Mouse (Mus musculus) MEL (cell line): Measurements from ENCODE around the gene Myo9b. TPM values are rescaled to one million over a fixed set of nuclear protein-coding genes. Genes with fewer than 3 reads are reported as not detected.

ENCODE experiments used
- DNase-seq: peaks from one replicate; pipeline ENCODE4 v3.0.0; 2011; ENCODE audit warnings: low read depth, low spot score
- H3K27ac ChIP-seq: 2 replicates; pipeline ENCODE4 v1.5.1; 2012; ENCODE audit warnings: low read depth, mild to moderate bottlenecking, control low read depth, low read length, moderate library complexity; ENCODE audit not compliant: control insufficient read depth
- H3K27me3 ChIP-seq, 2 experiments: fragments of 150-350 bp in 1 of 2; sonication (generic) in 1 of 2; 2 replicates each; pipeline ENCODE4 v1.6.1; 2012; ENCODE audit warnings: low read length in 2 of 2, mild to moderate bottlenecking in 2 of 2, improper control_type of control experiment in 1 of 2, moderate library complexity in 1 of 2; ENCODE audit not compliant: insufficient read depth in 2 of 2, control insufficient read depth in 1 of 2
- H3K36me3 ChIP-seq, 2 experiments: 2 replicates each; pipeline ENCODE4 v1.6.1; 2012 to 2014; ENCODE audit warnings: low read length in 2 of 2, improper control_type of control experiment in 1 of 2, inconsistent platforms in 1 of 2, mild to moderate bottlenecking in 1 of 2; ENCODE audit not compliant: insufficient read depth in 2 of 2, control insufficient read depth in 1 of 2
- H3K4me1 ChIP-seq, 2 experiments: fragments of 150-350 bp in 1 of 2; sonication (generic) in 1 of 2; 2 replicates each; pipeline ENCODE4 v1.6.1; 2012; ENCODE audit warnings: low read length in 2 of 2, improper control_type of control experiment in 1 of 2, mild to moderate bottlenecking in 1 of 2; ENCODE audit not compliant: insufficient read depth in 2 of 2, control insufficient read depth in 1 of 2
- H3K4me3 ChIP-seq, 2 experiments: fragments of 150-350 bp in 1 of 2; sonication (generic) in 1 of 2; 2 replicates each; pipeline ENCODE4 v1.5.1; 2012; ENCODE audit warnings: low read depth in 2 of 2, low read length in 2 of 2, mild to moderate bottlenecking in 2 of 2, moderate library complexity in 2 of 2, control low read depth in 1 of 2, improper control_type of control experiment in 1 of 2; ENCODE audit not compliant: control insufficient read depth in 1 of 2, insufficient read depth in 1 of 2
- H3K79me2 ChIP-seq: 2 replicates; pipeline ENCODE4 v1.6.1; 2012; ENCODE audit warnings: mild to moderate bottlenecking, low read length, moderate library complexity; ENCODE audit not compliant: control insufficient read depth, poor library complexity, insufficient read depth
- H3K9ac ChIP-seq: 2 replicates; pipeline ENCODE4 v1.6.1; 2012; ENCODE audit warnings: low read depth, mild to moderate bottlenecking, control low read depth, low read length, moderate library complexity; ENCODE audit not compliant: control insufficient read depth, poor library complexity, severe bottlenecking
- H3K9me3 ChIP-seq: fragments of 150-350 bp; sonication (generic); replicated peaks from 2 replicates; pipeline ENCODE4 v1.6.1; 2012; ENCODE audit warnings: mild to moderate bottlenecking, low read length, improper control_type of control experiment, moderate library complexity; ENCODE audit not compliant: insufficient read depth
- BHLHE40 ChIP-seq: IDR thresholded peaks from 2 replicates; pipeline ENCODE4 v1.6.1; 2012; ENCODE audit warnings: low read depth, mild to moderate bottlenecking, inconsistent platforms, low read length, improper control_type of control experiment, borderline replicate concordance
- CHD2 ChIP-seq: IDR thresholded peaks from 2 replicates; pipeline ENCODE4 v1.6.1; 2011; ENCODE audit warnings: low read length, improper control_type of control experiment
- E2F4 ChIP-seq: IDR thresholded peaks from 2 replicates; pipeline ENCODE4 v1.6.1; 2011; ENCODE audit warnings: low read depth, low read length, improper control_type of control experiment, borderline replicate concordance
- ELF1 ChIP-seq: IDR thresholded peaks from 2 replicates; pipeline ENCODE4 v1.6.1; 2014; ENCODE audit warnings: low read depth, mild to moderate bottlenecking, inconsistent platforms, low read length, improper control_type of control experiment, moderate library complexity
- GATA1 ChIP-seq: IDR thresholded peaks from 2 replicates; pipeline ENCODE4 v1.6.1; 2011; ENCODE audit warnings: low read depth, low read length, improper control_type of control experiment
- HCFC1 ChIP-seq: IDR thresholded peaks from 2 replicates; pipeline ENCODE4 v1.6.1; 2012; ENCODE audit warnings: low read depth, mild to moderate bottlenecking, inconsistent platforms, low read length, improper control_type of control experiment, moderate library complexity
- JUND ChIP-seq: IDR thresholded peaks from 2 replicates; pipeline ENCODE4 v1.6.1; 2011; ENCODE audit warnings: low read depth, mild to moderate bottlenecking, improper control_type of control experiment, low read length
- MAX ChIP-seq: IDR thresholded peaks from 2 replicates; pipeline ENCODE4 v1.6.1; 2011; ENCODE audit warnings: low read length, improper control_type of control experiment
- MAZ ChIP-seq: IDR thresholded peaks from 2 replicates; pipeline ENCODE4 v1.6.1; 2012; ENCODE audit warnings: low read depth, mild to moderate bottlenecking, inconsistent platforms, low read length, improper control_type of control experiment
- MEF2A ChIP-seq: IDR thresholded peaks from 2 replicates; pipeline ENCODE4 v1.6.1; 2014; ENCODE audit warnings: low read depth, mild to moderate bottlenecking, inconsistent platforms, low read length, improper control_type of control experiment; ENCODE audit not compliant: poor library complexity, insufficient replicate concordance, severe bottlenecking; ENCODE audit errors: extremely low read depth
- NELFE ChIP-seq: IDR thresholded peaks from 2 replicates; pipeline ENCODE4 v1.6.1; 2011; ENCODE audit warnings: low read depth, low read length, improper control_type of control experiment
- POLR2A ChIP-seq, 2 experiments: IDR thresholded peaks; 2 replicates each; pipeline ENCODE4 v1.6.1; 2011 to 2012; ENCODE audit warnings: low read length in 2 of 2, mild to moderate bottlenecking in 2 of 2, control low read depth in 1 of 2, improper control_type of control experiment in 1 of 2, low read depth in 1 of 2, moderate library complexity in 1 of 2; ENCODE audit not compliant: control insufficient read depth in 1 of 2, insufficient read depth in 1 of 2, poor library complexity in 1 of 2
- RCOR1 ChIP-seq: IDR thresholded peaks from 2 replicates; pipeline ENCODE4 v1.6.1; 2012; ENCODE audit warnings: low read depth, mild to moderate bottlenecking, inconsistent platforms, low read length, improper control_type of control experiment
- TAL1 ChIP-seq: IDR thresholded peaks from 2 replicates; pipeline ENCODE4 v1.6.1; 2012; ENCODE audit warnings: mild to moderate bottlenecking, inconsistent platforms, low read length, moderate library complexity, mixed read lengths
- TBP ChIP-seq: IDR thresholded peaks from 2 replicates; pipeline ENCODE4 v1.8.0; 2011; ENCODE audit warnings: low read depth, low read length, improper control_type of control experiment
- TCF12 ChIP-seq: IDR thresholded peaks from 2 replicates; pipeline ENCODE4 v1.6.1; 2014; ENCODE audit warnings: low read depth, mild to moderate bottlenecking, inconsistent platforms, low read length, improper control_type of control experiment, moderate library complexity
- USF1 ChIP-seq: IDR thresholded peaks from 2 replicates; pipeline ENCODE4 v1.6.1; 2014; ENCODE audit warnings: low read depth, mild to moderate bottlenecking, inconsistent platforms, low read length, improper control_type of control experiment, moderate library complexity
- USF2 ChIP-seq, 2 experiments: IDR thresholded peaks; 2 replicates each; pipeline ENCODE4 v1.6.1; 2011 to 2012; ENCODE audit warnings: improper control_type of control experiment in 2 of 2, low read length in 2 of 2, borderline replicate concordance in 1 of 2, inconsistent platforms in 1 of 2, low read depth in 1 of 2, mild to moderate bottlenecking in 1 of 2; ENCODE audit not compliant: insufficient read depth in 1 of 2
- ZC3H11A ChIP-seq: IDR thresholded peaks from 2 replicates; pipeline ENCODE4 v1.6.1; 2012; ENCODE audit warnings: low read depth, mild to moderate bottlenecking, inconsistent platforms, low read length, improper control_type of control experiment
- ZKSCAN1 ChIP-seq: IDR thresholded peaks from 2 replicates; pipeline ENCODE4 v1.6.1; 2012; ENCODE audit warnings: low read depth, mild to moderate bottlenecking, inconsistent platforms, low read length, improper control_type of control experiment, moderate library complexity
- polyA plus RNA-seq, 2 experiments: library from polyadenylated mRNA; stranded (reverse) in 1 of 2; unstranded in 1 of 2; fragments of >175 nt in 1 of 2; fragments of >200 nt in 1 of 2; gene quantifications; 2 replicates each; pipeline versions ENCODE4 v1.2.1 to v1.2.4; 2012; ENCODE audit warnings: low replicate concordance in 2 of 2, low read depth in 1 of 2; ENCODE audit not compliant: insufficient read length in 2 of 2, insufficient read depth in 1 of 2, missing spikeins in 1 of 2
- total RNA-seq: library from RNA; depleted of rRNA; stranded (reverse); fragments of 300-350 nt; gene quantifications from 2 replicates; pipeline ENCODE4 v1.2.3, GENCODE M21; 2012

Gene Myo9b
- total and polyA plus RNA-seq, 3 experiments, result 35.8 to 54.8 (median 52.3) TPM

DNA sequence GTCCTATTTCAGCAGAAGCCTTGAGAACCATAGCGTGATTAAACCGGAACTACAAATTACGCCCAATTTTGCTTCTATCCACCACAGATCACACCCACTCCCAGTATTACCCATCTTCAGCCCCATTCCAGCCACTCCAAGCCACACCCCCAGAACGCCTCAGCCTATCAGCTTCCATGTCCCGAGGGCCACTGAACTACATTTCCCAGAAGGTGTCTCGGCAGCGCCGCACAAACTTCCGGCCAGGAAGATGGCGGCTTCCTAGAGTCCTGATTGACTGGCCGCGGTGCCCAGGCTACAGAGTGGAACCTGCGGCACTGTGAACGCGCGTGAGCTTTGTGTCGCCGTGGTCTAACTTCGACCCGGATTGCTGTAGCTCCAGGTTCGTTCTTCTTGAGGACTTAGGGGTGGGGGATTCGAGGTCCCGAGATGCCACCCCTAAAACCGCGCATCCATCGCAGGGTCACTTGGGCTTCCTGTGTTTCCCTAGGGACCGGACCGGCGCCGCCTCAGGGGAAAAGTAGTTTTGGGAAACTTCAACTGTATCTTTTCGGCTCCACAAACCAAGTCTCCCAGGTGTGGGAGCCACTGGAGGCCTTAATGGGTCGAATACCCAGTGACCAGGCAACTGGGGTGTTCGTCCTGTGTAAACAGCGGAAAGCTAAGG, 124.3 kb downstream of the Myo9b start, which contains the start of gene Babam1 (continued):
- TF ChIP-seq BHLHE40, result no peak
- TF ChIP-seq TCF12, result peak; percentile 50; the same call in 1 of the 2 replicates
- TF ChIP-seq ZKSCAN1, result no peak
- TF ChIP-seq USF2 (IDR thresholded peaks at IDR 0.05; ENCODE audit: borderline replicate concordance in 1 of 2, insufficient read depth in 1 of 2, low read depth in 1 of 2, low read length in 2 of 2), result no peak
- TF ChIP-seq NELFE, result peak; percentile 72
- no peak for TF ChIP-seq ZC3H11A
- TF ChIP-seq MEF2A, result no peak
- no peak for TF ChIP-seq CHD2
- no peak; the same call in 1 of the 2 replicates for TF ChIP-seq USF1
- TF ChIP-seq HCFC1, result peak; percentile 100
- no peak for TF ChIP-seq GATA1
- TF ChIP-seq JUND, result no peak
- TF ChIP-seq TAL1, result no peak
- no peak for TF ChIP-seq MAZ
- TF ChIP-seq E2F4, result no peak
- TF ChIP-seq RCOR1, result no peak

DNA sequence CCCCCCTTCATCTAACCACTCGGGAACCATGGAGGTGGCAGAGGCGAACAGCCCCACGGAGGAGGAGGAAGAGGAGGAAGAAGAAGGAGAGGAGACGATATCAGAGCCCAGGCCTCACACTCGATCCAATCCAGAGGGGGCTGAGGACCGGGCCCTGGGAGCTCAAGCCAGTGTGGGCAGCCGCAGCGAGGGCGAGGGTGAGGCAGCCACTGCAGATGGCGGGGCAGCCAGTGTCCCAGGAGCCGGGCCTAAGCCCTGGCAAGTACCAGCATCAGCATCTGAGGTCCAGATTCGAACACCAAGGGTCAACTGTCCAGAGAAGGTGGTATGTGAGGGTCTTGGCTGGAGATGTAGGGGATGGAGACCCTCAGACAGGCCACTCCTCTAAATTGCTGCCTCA, 125.2 kb downstream of the Myo9b start:
- H3K4me1 ChIP-seq, result peaks cover 0 to 7% of the 10 kb centered on the region in 2 experiments; a peak in 2 of 4 replicates
- peak overlapping the region in 1 of 2 experiments; percentile 81; a peak in 2 of 4 replicates for H3K4me3 ChIP-seq
- peaks cover 0 to 8% of the 10 kb centered on the region in 2 experiments; a peak in 2 of 4 replicates for H3K36me3 ChIP-seq
- no peaks in the 10 kb centered on the region for H3K27me3 ChIP-seq
- no peaks in the 10 kb centered on the region for H3K9me3 ChIP-seq
- H3K27ac ChIP-seq, result no peak overlapping the region
- no peak overlapping the region for H3K9ac ChIP-seq
- peaks cover 4% of the 10 kb centered on the region; the same call in 1 of the 2 replicates for H3K79me2 ChIP-seq
- no peak for TF ChIP-seq ELF1
- TF ChIP-seq MAZ, result no peak
- no peak for TF ChIP-seq TCF12
- no peak for TF ChIP-seq TBP
- no peak for TF ChIP-seq POLR2A (IDR thresholded peaks at IDR 0.05; ENCODE audit: control insufficient read depth in 1 of 2, insufficient read depth in 1 of 2, low read depth in 1 of 2, low read length in 2 of 2, poor library complexity in 1 of 2)
- no peak for TF ChIP-seq NELFE
- no peak for TF ChIP-seq MAX
- DNase-seq, result no peak
